Mouse (Mus musculus) layer of hippocampus, adult 8-10 months (tissue): ENCODE results near the gene Psg19. TPM values are rescaled to one million over a fixed set of nuclear protein-coding genes. Genes with fewer than 3 reads are reported as not detected.
A peak's percentile ranks its signal among the peaks of the same experiment; 100 is the strongest.
"Not testable (repeated sequence)": the region's sequence is repeated elsewhere in the genome, so short reads cannot be mapped to it uniquely, and the experiment has no call there.

Source experiments
- DNase-seq, 2 experiments: peaks; one replicate each; pipeline ENCODE4 v3.0.0; 2022; ENCODE audit warnings: low spot score in 2 of 2
- total RNA-seq, 4 experiments: library from RNA; stranded (reverse); gene quantifications; 2 replicates each; pipeline ENCODE4 v1.2.4; 2022

The Psg19 gene
- not detected for total RNA-seq

DNA sequence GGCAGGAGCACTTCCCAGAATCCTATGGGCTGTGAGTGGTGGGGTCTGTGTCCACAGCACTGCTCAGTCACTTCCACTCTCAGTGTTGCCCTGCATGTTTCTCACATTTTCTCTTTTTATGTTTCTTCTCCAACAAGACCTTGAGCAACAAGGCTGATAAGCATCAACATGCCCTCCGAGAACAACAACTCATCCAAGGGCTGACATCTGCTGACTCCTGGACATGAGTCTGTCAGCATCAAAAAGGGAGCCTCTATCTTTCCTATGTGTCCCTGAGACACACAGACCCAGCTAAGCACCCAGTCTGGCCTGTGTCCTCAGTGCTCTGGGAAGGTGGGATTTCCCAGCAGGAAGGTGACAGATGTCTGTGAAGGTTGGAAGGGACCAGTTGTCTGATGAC lies at the start of gene Psg19:
Psg19 (minus strand) TSS at position 101 of the 400 bp plus-strand sequence.
- DNase-seq, result no peak

DNA sequence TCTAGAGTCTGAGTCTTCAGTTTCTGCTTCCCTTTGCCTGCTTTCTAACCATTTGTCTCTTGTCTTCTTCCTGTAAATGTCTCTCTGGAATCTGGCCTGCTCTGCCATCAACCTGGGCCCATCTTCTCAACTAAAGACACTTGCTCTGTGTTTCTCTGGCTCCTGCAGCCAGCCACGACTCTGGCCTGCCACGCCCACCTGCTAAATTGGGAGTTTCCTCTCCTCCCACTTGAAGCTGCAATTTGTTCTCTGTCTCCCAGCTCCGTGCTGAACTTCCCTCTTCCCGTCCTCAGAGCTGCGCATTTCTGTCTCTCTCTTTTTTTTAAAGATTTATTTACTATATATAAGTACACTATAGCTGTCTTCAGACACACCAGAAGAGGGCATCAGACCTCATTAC lies 46.5 kb upstream of the Psg19 start:
- no peak for DNase-seq

GRCm38 (mm10) chr7:18841174-18841567 lies 42.9 kb upstream of the Psg19 start:
- no peak for DNase-seq

GRCm38 (mm10) chr7:18840386-18841173 lies 42.3 kb upstream of the Psg19 start:
- DNase-seq, result no peak

DNA sequence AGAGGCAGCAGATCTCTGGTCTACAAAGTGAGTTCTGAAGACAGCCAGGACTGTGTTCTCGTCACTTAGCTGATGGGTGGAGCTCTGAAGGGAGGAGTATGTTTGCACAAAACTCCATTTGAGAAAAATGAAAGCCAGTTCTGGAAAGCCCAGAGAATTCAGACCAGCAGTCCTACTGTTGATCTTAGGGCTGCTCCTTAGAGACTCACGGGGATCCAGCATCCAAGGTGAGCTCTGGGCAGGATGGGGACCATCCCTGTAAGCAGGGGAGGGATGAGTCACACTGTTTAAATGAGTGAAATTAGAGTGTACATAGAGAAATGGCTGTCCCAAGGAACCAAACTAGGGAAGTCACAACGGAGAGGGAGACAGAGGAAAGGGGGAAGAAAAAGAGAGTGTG lies 41.5 kb upstream of the Psg19 start, which contains the start of gene Mill2:
Mill2 (plus strand) TSS at position 102 of the 400 bp plus-strand sequence.
- no peak for DNase-seq

DNA sequence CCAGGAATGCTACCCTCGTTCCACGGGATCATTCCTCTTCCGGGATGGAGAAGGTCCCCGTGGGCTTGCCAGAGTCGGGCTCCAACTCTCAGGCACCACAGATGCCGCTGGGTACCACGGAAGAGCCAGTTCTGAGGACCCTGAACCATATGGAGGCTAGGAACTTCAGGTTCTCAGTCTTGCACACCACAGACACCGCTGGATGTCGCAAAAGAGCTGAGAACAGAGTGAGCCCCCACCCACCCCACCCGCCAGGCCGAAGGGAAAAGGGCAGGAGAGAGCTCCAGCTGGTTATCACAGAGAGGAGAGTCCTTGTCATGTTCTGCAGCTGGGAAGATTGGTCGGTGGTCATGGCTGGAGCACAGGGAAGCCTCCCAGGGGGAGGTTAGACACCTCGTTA lies 34.0 kb upstream of the Psg19 start:
- DNase-seq, result no peak

- DNase-seq, result no peak
These were observed 31.2 kb upstream of the Psg19 start for GRCm38 (mm10) chr7:18829545-18829944.

- DNase-seq, result no peak
These were observed 30.3 kb upstream of the Psg19 start for GRCm38 (mm10) chr7:18828592-18828991.

GRCm38 (mm10) chr7:18827792-18828546 lies 29.6 kb upstream of the Psg19 start:
- no peak for DNase-seq

DNA sequence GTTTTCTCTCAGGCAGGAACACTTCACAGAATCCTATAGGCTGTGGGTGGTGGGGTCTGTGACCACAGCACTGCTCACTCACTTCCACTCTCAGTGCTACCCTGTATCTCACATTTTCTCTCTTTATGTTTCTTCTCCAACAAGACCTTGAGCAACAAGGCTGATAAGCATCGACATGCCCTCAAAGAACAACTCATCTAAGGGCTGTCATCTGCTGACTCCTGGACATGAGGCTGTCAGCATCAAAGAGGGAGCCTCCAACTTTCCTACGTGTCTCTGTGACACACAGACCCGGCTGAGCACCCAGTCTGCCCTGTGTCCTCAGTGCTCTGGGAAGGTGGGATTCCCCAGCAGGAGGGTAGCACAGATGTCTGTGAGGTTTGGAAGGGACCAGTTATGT lies 23.2 kb upstream of the Psg19 start, which contains the start of gene Psg17:
Psg17 (minus strand) TSS at position 101 of the 400 bp plus-strand sequence.
- DNase-seq, result no peak

GRCm38 (mm10) chr7:18818301-18818700 lies 20.0 kb upstream of the Psg19 start:
- no peak for DNase-seq

DNA sequence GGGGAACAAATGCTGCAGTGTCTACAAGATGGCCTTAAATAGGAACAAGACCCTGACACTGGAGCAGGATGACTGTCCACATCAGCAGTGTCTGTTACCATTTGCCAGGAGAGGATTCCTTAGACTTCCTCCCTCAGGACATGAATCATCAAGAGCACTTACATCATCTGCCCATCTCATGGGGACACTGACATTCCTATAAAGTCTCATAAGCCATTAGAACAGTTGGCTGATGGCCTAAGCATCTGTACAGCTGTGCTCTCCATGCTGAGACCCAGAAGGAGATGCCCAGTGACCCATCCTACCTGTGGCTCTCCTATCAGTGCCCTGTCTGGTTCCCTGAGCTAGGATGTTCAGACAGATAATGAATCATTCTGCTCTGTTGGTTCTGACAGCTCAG lies 5.2 kb upstream of the Psg19 start:
- DNase-seq, result no peak

GRCm38 (mm10) chr7:18799129-18799528 lies 809 bp upstream of the Psg19 start:
- no peak for DNase-seq

- DNase-seq, result not testable (repeated sequence)
These were observed 7.6 kb downstream of the Psg19 start for GRCm38 (mm10) chr7:18790671-18791070.

- not testable (repeated sequence) for DNase-seq
These were observed 17.0 kb downstream of the Psg19 start for GRCm38 (mm10) chr7:18781301-18781700.

DNA sequence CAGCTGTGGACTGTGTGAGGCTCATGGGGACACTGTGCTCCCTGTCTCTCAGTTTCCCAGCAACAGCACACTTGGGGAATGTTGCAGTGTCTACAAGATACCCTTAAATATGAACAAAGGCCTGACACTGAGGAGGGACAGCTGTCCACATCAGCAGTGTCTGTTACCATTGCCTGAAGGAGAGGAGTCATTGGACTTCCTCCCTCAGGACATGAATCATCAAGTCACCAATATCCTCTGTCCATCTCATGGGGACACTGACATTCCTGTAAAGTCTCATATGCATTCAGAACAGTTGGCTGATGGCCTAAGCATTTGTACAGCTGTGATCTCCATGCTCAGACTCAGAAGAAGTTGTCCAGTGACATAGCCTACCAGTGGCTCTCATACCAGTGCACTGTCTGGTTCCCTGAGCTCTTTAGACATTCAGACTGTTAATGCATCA lies 19.0 kb downstream of the Psg19 start:
- DNase-seq, result no peak

DNA sequence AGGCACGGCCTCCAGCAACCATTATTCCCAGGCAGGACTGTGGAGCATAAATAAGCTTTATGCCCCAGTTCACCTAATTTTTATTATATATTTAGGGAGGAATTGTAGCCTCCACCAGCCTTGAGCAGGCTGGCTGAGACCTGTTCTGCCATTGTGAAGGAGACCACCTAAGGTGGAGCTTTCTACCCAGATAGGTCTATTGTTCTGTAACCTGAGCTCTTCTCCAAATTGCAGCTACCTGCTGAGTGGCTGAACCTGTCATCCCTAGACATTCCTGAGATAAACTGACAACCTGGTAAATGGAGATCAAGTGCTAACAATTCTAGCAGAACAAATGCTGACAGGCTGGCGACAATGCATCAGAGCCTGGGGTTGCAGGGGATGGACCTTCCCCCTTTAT lies 35.4 kb downstream of the Psg19 start:
- DNase-seq, result not testable (repeated sequence)

GRCm38 (mm10) chr7:18760152-18760551 lies 38.2 kb downstream of the Psg19 start:
- not testable (repeated sequence) for DNase-seq

- peak; percentile 13 to 69 for DNase-seq
These were observed 48.3 kb downstream of the Psg19 start for GRCm38 (mm10) chr7:18749896-18750477.

DNA sequence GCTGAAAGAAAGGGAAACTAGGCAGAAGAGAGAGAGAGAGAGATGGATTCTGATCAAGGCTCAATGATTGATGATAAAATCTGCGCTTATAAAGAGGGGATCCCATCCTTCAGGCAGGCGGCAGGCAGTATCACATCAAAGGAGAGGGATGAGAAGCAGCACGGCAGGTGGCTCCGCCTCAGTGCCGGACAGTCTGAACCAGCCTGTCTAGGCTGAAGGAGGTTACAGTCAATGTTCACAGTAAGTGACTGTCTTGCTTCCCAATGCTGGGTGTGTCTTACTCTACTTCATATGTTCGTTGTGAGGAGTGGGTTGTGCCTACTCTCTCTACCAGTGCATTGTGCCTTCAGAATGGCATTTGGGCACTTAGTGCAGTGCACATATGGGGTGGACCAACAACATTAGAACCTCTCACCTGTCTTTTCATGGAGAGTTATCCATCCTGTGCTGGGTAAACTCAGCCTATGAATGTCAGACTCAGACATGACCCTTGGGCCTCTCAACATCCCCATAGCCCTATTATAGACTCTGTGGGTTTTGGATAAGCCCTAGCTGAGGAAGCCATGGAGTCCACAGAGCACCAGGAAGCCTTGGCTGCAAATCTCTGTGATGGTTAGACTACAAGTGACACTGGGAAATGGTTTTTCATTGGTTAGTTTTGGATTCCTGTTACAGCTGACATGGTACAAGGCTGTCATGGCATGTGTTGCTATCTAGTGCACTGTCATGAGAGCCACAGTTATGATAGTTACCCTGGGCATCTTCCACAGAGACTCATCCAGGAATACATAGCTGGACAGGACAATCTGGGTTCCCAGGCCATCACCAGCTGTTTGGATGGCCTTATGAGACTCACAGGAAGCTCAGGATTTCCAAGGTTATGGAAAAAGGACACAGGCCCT lies 49.1 kb downstream of the Psg19 start:
- no peak for DNase-seq

DNA sequence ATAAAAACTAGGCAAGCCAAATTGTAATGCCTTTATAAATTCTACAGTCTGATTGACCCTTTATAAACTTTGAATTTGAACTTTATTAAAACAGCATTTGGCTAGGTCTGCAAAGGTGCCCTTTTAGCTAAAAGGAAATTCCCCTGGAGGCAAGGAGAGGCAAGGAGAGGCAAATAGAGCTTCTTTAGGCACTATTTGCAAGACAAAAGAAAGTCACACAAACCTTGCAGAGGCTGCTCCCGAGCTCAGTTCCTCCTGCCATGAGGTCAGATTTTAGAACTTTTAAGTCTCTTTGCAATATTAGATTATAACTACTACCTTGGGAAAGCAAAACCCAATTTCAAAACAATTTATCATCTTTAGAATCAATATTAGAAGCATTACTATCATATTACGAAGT lies 50.9 kb downstream of the Psg19 start:
- not testable (repeated sequence) for DNase-seq
